Comparison of ENCODE assay signal across 1 mouse cellular context in the genomic region with DNA sequence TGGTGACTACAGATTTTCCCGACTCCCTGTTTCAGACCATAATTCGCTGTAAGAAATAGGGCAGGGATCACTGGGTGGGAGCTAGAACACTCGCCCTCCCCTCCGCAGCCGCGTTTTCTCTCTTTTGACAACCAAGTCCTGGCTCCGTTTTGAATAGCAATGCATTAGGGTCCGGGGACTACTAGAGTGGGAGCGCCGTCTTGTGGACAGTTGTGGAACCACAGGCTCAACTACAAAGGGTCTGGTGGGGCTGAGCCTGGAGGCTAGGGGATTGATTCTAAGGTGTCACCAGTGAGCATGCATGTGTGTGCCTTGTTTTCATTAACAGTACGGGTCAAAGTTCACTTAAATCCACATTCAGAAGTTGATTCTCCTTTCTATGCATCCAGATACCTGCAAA.
TF ChIP-seq lines count a peak whose summit lies in the region.

No protein-coding gene starts in this region.

TF ChIP-seq in CH12.LX, 34 proteins besides CTCF, POLR2A, EP300 and RAD21 (continued from another document):
- peak; percentile 66 for TF ChIP-seq SMC3 (IDR thresholded peaks at IDR 0.05; ENCODE audit: low read depth, low read length)
- TF ChIP-seq SIN3A (IDR thresholded peaks at IDR 0.05; ENCODE audit: low read length), result no peak
- TF ChIP-seq ELF1 (IDR thresholded peaks at IDR 0.05; ENCODE audit: low read depth, low read length), result no peak
- TF ChIP-seq MAZ (IDR thresholded peaks at IDR 0.05; ENCODE audit: low read depth, low read length), result 0 out of 2 replicates have a peak, but pooled peaks have one; percentile 6
